Mouse (Mus musculus): Measurements from ENCODE around the gene Rab12. TPM values are rescaled to one million over a fixed set of nuclear protein-coding genes. Genes with fewer than 3 reads are reported as not detected.

The Rab12 gene
- polyA plus RNA-seq, 1 experiment from 2014 or later: 5.2 TPM

DNA sequence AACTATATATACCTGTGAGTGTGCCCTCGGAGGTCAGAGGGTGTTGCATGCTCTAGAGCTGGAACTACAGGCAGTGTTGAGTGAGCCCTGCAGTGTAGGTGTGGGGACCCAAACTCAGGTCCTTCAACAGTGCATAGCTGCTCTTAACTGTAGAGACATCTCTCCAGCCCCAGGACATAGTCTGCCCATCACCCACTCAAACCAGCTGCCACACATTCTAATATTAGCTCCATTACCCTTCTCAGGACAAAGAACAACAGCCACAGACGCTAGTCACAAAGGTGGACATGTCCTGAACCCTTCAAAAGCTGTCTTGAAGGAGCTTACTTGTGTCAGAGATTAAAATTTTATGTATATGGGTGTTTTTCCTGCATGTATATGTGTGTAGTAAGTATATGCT is 15.3 kb downstream of the Rab12 start:
- 93% methylated on average over 2 of the region's 2 CpGs for WGBS
- 0 out of 2 replicates have a peak, but pooled peaks cover 10% of the 10 kb centered on the region for H3K36me3 ChIP-seq (ENCODE audit: control insufficient read depth, insufficient read depth, low read length)
- no peak overlapping the region for H3K9ac ChIP-seq (ENCODE audit: low read depth, low read length)
- ATAC-seq: no peak
- H3K9me3 ChIP-seq (ENCODE audit: control insufficient read depth, low read length): no peaks in the 10 kb centered on the region
- H3K4me1 ChIP-seq (ENCODE audit: control insufficient read depth, insufficient read depth, low read length): 0 out of 2 replicates have a peak, but pooled peaks cover 2% of the 10 kb centered on the region
- no peak overlapping the region for H3K4me3 ChIP-seq (ENCODE audit: low read length)
- H3K27ac ChIP-seq (ENCODE audit: low read length): no peak overlapping the region
- no peaks in the 10 kb centered on the region for H3K27me3 ChIP-seq (replicated peaks; ENCODE audit: control insufficient read depth, insufficient read depth, low read length)
- no peak overlapping the region for H3K4me2 ChIP-seq (ENCODE audit: low read depth, low read length)

DNA sequence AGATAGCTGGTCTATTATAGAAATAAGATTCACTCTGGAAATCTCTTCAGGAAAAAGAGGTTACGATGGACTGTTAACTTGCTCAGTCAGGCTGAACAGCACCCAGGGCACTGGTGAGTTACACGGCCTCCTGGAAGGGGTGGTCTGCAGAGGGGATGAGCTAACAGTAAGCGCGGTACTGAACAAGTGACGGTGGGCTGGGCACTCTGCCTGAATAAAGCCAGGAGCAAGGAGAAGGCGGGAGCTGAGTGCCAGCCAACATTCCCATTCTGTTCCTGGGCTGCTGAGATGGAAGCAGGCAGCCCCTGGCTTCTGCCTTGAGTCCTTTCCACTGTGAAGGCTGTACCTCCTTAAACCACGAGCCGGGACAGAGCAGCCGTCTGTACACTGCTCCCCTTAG is 16.1 kb downstream of the Rab12 start:
- Histone ChIP-seq H3K4me3 (ENCODE audit: low read length) (no peak overlapping the region), H3K27ac (ENCODE audit: low read length) (no peak overlapping the region), H3K36me3 (ENCODE audit: control insufficient read depth, insufficient read depth, low read length) (0 out of 2 replicates have a peak, but pooled peaks cover 10% of the 10 kb centered on the region), H3K27me3 (replicated peaks; ENCODE audit: control insufficient read depth, insufficient read depth, low read length) (no peaks in the 10 kb centered on the region), H3K9ac (ENCODE audit: low read depth, low read length) (no peak overlapping the region), H3K4me2 (ENCODE audit: low read depth, low read length) (no peak overlapping the region), H3K9me3 (ENCODE audit: control insufficient read depth, low read length) (no peaks in the 10 kb centered on the region), H3K4me1 (ENCODE audit: control insufficient read depth, insufficient read depth, low read length) (0 out of 2 replicates have a peak, but pooled peaks cover 2% of the 10 kb centered on the region)
- WGBS: 90% methylated on average over 9 of the region's 9 CpGs
- ATAC-seq: no peak

DNA sequence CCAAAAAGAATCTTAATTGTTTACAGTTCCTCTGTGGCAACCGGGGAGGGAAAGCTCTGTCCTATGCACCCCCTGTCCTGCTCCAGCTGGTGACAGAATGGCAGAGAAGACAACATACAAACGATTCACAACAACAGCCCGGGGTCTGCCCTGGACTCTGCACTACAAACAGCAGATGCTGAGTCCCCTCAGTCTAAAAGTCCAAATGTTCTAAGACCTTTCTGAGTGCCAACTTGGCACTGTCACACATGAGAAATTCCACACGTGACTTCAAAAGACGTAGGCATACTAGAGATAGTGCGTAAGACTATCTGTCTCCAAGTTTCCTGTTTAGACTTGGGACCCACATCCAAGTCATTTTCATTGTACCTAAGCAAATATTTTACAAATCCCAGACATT is 16.7 kb downstream of the Rab12 start:
- 84% methylated on average over 6 of the region's 6 CpGs for WGBS

DNA sequence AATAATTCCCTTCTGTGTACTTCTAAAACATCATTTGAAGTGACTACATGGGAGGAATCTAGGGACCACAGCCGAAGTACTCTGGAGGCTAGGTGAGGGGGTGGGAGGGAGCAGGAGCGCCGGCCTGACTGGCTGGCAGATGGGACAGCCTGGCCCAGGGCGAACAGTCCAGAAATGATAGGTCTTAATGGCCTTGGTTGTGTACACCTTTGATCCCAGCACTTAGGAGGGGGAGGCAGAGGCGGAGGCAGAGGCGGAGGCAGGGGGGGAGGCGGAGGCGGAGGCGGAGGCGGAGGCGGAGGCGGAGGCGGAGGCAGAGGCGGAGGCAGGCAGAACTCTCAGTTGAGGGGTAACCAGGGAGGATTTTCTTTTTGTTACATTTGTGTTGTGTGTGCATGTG is 20.9 kb downstream of the Rab12 start:
- Histone ChIP-seq H3K4me2 (ENCODE audit: low read depth, low read length) (no peak overlapping the region), H3K9me3 (ENCODE audit: control insufficient read depth, low read length) (no peaks in the 10 kb centered on the region), H3K9ac (ENCODE audit: low read depth, low read length) (no peak overlapping the region), H3K27me3 (replicated peaks; ENCODE audit: control insufficient read depth, insufficient read depth, low read length) (no peaks in the 10 kb centered on the region), H3K4me1 (ENCODE audit: control insufficient read depth, insufficient read depth, low read length) (no peaks in the 10 kb centered on the region), H3K4me3 (ENCODE audit: low read length) (no peak overlapping the region), H3K36me3 (ENCODE audit: control insufficient read depth, insufficient read depth, low read length) (peaks cover 15% of the 10 kb centered on the region; the same call in 1 of the 2 replicates), H3K27ac (ENCODE audit: low read length) (no peak overlapping the region)
- WGBS: 77% methylated on average over 14 of the region's 14 CpGs
- peak; percentile 31; the same call in 1 of the 2 replicates for ATAC-seq

More for the DNA sequence above, 16.7 kb downstream of the Rab12 start:
- Histone ChIP-seq H3K4me3 (ENCODE audit: low read length) (no peak overlapping the region), H3K27ac (ENCODE audit: low read length) (no peak overlapping the region), H3K36me3 (ENCODE audit: control insufficient read depth, insufficient read depth, low read length) (peaks cover 10% of the 10 kb centered on the region; the same call in 1 of the 2 replicates), H3K9ac (ENCODE audit: low read depth, low read length) (no peak overlapping the region), H3K4me2 (ENCODE audit: low read depth, low read length) (no peak overlapping the region), H3K27me3 (replicated peaks; ENCODE audit: control insufficient read depth, insufficient read depth, low read length) (no peaks in the 10 kb centered on the region), H3K4me1 (ENCODE audit: control insufficient read depth, insufficient read depth, low read length) (0 out of 2 replicates have a peak, but pooled peaks cover 2% of the 10 kb centered on the region), H3K9me3 (ENCODE audit: control insufficient read depth, low read length) (no peaks in the 10 kb centered on the region)
- no peak for ATAC-seq

DNA sequence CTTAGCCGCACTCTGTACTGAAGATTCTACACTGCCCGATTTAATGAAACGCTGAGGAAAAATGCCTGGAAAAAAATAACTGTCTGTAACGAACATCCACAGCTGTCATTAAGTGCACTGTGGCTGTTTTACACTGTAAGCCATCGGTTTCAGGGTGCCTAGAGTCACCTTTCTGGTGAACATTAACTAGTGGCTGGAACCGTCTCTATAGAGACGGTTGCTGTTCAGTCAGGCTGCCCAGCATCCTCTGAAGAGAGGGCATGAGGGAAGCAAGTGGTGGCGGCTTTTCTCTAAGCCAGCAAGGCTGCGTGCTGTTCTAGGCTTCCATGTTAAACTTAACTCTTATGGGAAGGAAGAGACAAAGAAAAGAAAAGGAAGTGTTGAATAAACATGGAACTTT is 22.9 kb downstream of the Rab12 start:
- Histone ChIP-seq H3K4me1 (ENCODE audit: control insufficient read depth, insufficient read depth, low read length) (no peaks in the 10 kb centered on the region), H3K27me3 (replicated peaks; ENCODE audit: control insufficient read depth, insufficient read depth, low read length) (no peaks in the 10 kb centered on the region), H3K9ac (ENCODE audit: low read depth, low read length) (no peak overlapping the region), H3K9me3 (ENCODE audit: control insufficient read depth, low read length) (no peaks in the 10 kb centered on the region), H3K4me3 (ENCODE audit: low read length) (no peak overlapping the region), H3K27ac (ENCODE audit: low read length) (no peak overlapping the region), H3K36me3 (ENCODE audit: control insufficient read depth, insufficient read depth, low read length) (peaks cover 15% of the 10 kb centered on the region; the same call in 1 of the 2 replicates), H3K4me2 (ENCODE audit: low read depth, low read length) (no peak overlapping the region)
- ATAC-seq: no peak
- 84% methylated on average over 9 of the region's 9 CpGs for WGBS

DNA sequence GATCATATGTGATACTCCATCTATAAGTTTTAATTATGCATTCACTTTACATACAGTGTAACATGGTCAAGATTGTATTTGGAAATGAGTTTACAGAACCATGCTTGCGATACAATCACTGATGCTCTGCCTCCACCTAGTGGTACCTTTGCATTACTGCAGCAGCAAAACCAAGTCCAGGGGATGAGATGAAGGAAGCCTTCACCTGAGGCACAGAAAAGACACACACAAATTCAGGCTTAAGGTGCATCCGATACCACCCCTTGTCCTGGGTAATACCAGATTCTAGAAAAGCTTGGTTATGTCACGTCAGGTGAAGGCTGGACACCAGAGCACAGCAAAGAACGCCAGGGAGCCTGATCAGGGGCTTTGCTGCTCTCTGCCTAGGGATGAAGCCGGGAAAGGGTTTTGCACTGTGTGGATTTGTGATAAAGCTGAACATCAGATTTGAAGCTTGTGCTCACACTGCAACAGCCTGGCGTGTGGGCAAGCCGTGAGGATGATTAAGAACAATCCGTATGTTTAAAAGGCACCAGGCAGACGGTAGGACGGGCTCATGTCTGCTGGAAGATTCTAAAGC is 29.4 kb downstream of the Rab12 start:
- H3K36me3 ChIP-seq (ENCODE audit: control insufficient read depth, insufficient read depth, low read length): no peaks in the 10 kb centered on the region; the same call in 1 of the 2 replicates
- no peak overlapping the region for H3K9ac ChIP-seq (ENCODE audit: low read depth, low read length)
- no peaks in the 10 kb centered on the region for H3K4me1 ChIP-seq (ENCODE audit: control insufficient read depth, insufficient read depth, low read length)
- no peak overlapping the region for H3K27ac ChIP-seq (ENCODE audit: low read length)
- peak; percentile 36; the same call in 1 of the 2 replicates for ATAC-seq
- H3K4me2 ChIP-seq (ENCODE audit: low read depth, low read length): no peak overlapping the region
- no peak overlapping the region for H3K4me3 ChIP-seq (ENCODE audit: low read length)
- WGBS: 42% methylated on average over 10 of the region's 10 CpGs
- no peaks in the 10 kb centered on the region for H3K27me3 ChIP-seq (replicated peaks; ENCODE audit: control insufficient read depth, insufficient read depth, low read length)
- no peaks in the 10 kb centered on the region for H3K9me3 ChIP-seq (ENCODE audit: control insufficient read depth, low read length)

DNA sequence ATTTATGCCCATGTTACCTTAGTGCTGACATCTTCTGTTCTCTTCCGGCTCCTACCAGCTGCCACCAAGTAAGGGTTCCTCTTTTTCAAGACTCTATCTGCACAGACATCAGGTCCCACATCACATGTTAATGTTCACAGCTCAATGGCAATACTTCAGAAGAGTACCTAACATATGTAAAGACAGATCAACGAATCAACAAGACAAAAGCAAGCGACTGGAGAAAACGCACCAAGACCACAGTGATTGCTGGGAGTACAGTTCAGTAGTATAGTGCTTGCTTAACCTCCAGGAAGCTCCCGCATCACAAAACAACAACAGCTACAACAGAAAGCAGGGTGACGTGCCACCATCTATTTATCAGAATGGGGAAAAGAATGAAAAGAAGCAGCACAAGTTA is 33.0 kb downstream of the Rab12 start:
- Histone ChIP-seq H3K9ac (ENCODE audit: low read depth, low read length) (no peak overlapping the region), H3K27me3 (replicated peaks; ENCODE audit: control insufficient read depth, insufficient read depth, low read length) (no peaks in the 10 kb centered on the region), H3K36me3 (ENCODE audit: control insufficient read depth, insufficient read depth, low read length) (no peaks in the 10 kb centered on the region), H3K4me1 (ENCODE audit: control insufficient read depth, insufficient read depth, low read length) (no peaks in the 10 kb centered on the region), H3K27ac (ENCODE audit: low read length) (no peak overlapping the region), H3K4me2 (ENCODE audit: low read depth, low read length) (no peak overlapping the region), H3K4me3 (ENCODE audit: low read length) (no peak overlapping the region), H3K9me3 (ENCODE audit: control insufficient read depth, low read length) (no peaks in the 10 kb centered on the region)
- 89% methylated on average over 6 of the region's 6 CpGs for WGBS
- ATAC-seq: no peak

DNA sequence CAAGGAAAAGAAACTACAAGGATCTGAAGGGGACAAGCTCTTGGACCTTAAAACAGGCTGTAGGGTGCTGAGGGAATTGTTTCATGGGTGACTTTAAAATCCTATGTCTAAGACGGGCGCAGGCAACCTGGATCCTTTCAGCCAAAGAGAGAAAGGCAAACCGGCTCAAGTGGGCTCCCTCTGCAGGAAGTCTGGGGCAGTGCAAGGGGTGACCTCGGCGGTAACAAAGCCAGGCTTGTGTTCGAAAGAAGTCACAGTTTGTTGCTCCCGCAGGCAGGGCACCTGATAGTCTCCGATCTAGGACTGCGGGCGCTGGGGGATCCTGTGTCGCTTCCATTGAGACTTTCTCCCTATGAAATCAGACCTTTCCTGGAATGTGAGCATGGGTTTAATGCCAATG is 33.8 kb downstream of the Rab12 start:
- no peaks in the 10 kb centered on the region for H3K27me3 ChIP-seq (replicated peaks; ENCODE audit: control insufficient read depth, insufficient read depth, low read length)
- ATAC-seq: no peak

DNA sequence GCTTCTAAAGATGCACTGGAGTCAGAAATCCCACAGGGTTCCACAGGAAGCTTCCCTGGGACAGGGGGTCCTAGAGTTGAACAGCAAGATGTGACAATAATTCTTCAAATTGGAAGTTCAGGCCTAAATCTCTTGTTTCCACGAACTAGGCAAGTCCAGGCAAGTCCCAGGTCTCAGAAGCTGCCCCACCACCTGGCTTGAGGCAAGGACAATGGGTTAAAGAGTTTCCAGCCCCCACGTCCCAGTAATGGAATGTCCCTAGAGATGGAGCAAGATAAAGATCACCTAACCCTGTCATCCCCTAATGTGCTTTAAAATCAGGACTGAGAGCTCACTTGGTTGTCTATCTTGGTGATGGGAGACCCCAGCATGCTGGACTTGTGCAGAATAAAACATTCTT is 34.6 kb downstream of the Rab12 start:
- Histone ChIP-seq H3K9ac (ENCODE audit: low read depth, low read length) (no peak overlapping the region), H3K4me2 (ENCODE audit: low read depth, low read length) (no peak overlapping the region), H3K36me3 (ENCODE audit: control insufficient read depth, insufficient read depth, low read length) (no peaks in the 10 kb centered on the region), H3K9me3 (ENCODE audit: control insufficient read depth, low read length) (no peaks in the 10 kb centered on the region), H3K4me1 (ENCODE audit: control insufficient read depth, insufficient read depth, low read length) (no peaks in the 10 kb centered on the region), H3K27ac (ENCODE audit: low read length) (no peak overlapping the region), H3K27me3 (replicated peaks; ENCODE audit: control insufficient read depth, insufficient read depth, low read length) (no peaks in the 10 kb centered on the region), H3K4me3 (ENCODE audit: low read length) (no peak overlapping the region)
- WGBS: 51% methylated on average over 2 of the region's 2 CpGs
- no peak for ATAC-seq

More for the DNA sequence above, 33.8 kb downstream of the Rab12 start:
- H3K27ac ChIP-seq (ENCODE audit: low read length): no peak overlapping the region
- no peak overlapping the region for H3K9ac ChIP-seq (ENCODE audit: low read depth, low read length)
- no peak overlapping the region for H3K4me3 ChIP-seq (ENCODE audit: low read length)
- 0 out of 2 replicates have a peak overlapping the region, but pooled peaks have one; percentile 30 for H3K4me2 ChIP-seq (ENCODE audit: low read depth, low read length)
- H3K4me1 ChIP-seq (ENCODE audit: control insufficient read depth, insufficient read depth, low read length): no peaks in the 10 kb centered on the region
- H3K9me3 ChIP-seq (ENCODE audit: control insufficient read depth, low read length): no peaks in the 10 kb centered on the region
- WGBS: 12% methylated on average over 11 of the region's 11 CpGs
- no peaks in the 10 kb centered on the region for H3K36me3 ChIP-seq (ENCODE audit: control insufficient read depth, insufficient read depth, low read length)

Measured in intestine, embryonic 16.5 days (tissue).